Mouse (Mus musculus) lung, postnatal 36 days (tissue): ENCODE data around the gene Trmt1.
"Not testable (repeated sequence)": the region's sequence is repeated elsewhere in the genome, so short reads cannot be mapped to it uniquely, and the experiment has no call there.

Source experiments
- DNase-seq: peaks from one replicate; pipeline ENCODE4 v3.0.0; 2022; ENCODE audit warnings: mixed read lengths

Gene Trmt1

DNA sequence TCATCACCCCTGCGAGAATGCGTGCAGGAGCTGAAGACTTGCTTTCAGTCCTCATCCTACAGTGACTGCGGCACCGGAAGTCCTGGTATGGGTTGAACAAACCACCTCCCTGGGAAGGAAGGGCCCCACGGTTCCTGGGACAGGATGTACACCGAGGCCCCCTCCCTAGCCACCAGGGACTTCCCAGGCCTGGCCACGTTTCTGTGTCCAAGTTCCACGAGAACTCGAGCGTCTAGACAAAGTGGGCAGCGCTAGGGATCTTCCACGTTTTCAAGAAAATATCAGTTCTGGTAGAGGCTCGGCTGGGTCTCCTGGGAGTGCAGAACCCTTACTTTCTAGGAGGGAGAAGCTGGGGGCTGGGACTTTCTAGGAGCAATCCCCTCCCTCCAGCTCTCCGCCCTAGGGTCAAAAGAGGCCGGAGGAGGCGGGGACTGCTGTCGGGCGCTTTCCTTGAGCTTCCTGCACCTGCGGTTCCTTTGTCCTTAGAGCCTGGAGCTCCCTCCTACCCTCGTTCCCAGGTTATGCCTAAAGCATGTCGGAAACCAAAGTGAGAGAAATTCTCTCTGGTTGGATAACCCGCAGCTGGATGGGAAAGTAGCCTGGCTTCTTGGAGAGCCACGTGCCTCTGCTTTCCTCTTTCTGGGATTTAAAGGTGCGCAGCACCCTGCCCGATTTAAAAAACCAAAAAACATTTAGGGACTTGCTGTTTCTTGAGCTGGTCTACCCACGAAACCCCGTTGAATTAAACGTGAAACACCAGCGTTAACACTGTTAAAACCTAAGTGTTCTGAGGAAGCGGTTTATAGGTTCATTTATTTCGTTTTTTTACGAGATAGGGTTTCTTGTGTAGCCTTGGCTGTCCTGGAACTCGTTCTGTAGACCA lies 25.9 kb upstream of the Trmt1 start:
- DNase-seq = peak; percentile 87

DNA sequence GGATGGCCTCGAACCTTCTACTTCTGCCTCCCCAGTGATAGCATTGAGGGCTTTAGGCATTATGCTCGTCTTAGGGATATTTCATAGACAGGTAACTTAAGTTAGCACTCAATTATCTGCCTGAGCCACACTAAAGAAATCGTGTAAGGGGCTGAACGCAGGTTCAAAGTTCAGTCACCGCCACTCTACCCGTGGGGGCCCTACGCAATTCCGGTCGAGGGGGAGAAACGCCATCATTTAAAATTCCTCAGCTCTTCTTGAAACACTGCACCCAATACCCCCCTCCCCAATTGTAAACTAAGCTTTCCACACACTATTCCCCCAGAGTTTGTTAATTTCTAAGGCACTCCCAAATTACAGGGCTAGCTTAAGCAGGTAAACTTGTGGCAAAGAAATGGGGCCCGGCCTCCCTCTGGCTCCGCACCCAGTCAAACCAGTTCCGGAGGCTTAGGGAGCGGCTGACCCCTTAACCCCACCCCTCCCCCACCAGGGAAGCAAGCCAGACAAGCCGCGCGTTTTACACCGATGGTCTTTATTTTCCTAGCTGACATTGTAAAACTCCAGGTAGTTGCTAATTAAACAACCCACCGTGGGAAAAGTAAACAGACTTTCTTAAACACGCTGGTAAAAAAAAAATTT lies 25.2 kb upstream of the Trmt1 start:
- DNase-seq = peak; percentile 86

DNA sequence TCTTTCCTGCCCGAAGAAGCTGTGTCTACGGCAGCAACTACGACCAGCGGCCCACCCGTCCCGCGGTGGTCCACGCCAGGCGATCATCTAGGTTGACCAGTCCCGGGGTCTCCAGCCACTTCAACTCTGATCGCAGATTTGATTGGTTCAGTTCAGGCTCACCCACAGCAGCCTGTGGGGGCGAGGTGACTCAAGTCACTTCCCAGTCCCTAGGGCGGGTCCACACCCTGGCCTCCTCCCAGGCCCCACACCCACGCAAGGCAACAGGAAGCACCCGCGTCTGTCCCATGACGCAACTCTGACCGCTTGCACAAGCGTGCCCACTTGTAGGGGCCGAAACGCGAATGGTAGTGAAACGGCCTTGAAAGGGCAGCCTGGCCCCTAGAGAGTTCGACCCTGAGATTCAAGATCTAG lies 24.6 kb upstream of the Trmt1 start:
- DNase-seq = peak; percentile 98

DNA sequence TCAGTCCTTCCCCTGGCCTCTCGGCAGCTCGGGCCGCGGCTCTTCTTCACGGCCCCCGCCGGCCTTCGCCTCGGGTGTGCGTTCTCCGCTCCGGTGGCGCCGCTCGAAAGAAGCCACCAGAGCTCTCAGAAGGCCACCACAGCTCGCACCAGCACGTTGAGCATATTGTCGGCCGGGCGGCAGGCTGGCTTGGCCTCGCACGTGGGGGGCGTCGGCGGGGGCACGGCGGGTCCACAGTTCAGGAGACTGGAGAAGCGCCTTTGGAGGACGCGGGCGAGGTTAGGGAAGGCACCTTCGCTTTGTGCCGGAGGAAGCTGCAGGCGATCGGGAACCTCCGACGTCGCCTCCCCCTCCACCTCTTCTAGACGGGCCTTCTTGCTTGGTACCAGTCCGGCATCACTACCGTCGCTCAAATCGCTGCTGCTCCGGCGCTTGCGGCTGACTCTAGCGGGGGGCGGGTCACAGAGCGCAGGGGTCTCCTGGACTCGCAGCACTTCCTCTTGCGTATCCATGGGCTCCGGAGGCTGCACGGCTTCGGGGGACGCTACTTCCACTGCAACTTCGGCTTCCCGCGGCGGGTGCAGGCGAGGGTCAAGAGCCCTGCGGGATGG lies 24.0 kb upstream of the Trmt1 start:
- peak; percentile 35 for DNase-seq

DNA sequence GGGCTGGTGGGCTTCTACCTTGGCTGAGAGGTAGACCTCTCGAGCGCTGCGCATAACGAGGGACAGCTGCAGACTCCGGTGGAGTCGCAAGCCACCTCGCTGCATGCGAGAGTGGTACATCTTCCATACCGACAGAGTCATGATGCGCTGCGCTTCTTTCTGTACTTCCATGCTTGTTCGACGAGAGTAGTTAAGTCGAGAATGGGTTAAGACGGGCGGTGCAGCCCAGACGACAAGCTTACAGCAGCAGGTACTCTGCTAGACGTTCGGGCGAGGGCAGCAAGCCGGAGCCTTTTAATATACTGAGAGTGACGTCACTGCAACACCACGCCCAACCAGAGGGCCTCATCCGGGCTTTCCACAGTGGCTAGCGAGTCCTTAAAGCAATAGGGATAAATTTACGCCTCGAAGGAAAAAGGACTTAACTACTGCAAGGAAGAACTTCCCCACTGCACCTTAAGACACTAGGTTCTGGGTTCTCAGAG lies 23.5 kb upstream of the Trmt1 start, which contains the start of gene Ier2:
TSS of gene Ier2 (minus strand) at position 272 of the 485 bp plus-strand sequence.
- DNase-seq = peak; percentile 98

DNA sequence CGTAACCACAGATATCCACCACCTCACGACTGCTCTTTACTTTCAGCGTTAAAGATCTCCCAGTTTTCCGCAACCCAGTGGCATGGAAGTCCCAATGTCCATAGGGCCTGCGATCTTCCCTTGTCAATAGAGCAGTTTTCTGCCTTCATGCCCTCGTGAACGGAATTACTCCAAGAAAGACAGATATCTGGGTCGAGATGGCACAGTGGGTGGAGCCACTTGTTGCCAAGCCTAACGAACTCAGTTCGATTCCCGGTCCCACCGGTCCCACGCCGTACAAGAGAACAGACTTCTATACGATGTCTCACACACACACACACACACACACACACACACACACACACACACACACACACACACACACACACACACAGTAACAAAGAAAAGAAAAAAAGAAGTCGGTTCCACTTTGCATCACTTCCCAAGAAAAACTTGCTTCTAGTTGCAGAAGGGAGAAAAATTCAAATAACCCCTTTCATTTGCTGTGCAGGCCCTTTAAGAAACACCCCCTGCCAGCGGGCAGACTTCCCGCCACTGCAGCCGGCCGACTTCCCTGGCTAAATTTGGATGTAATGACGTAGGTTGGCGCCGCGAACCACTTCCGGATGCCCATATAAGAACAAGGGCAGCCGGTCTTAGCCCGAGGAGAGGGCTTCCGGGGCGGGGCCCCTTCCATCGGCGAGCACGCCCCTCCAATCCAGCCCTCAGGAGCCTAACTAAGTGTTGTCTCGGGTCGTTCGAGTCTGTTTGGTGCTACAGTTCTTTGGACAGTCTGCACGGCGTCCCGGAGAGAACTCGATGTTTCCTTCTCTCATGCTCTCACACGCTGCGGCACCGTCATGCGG lies 22.4 kb upstream of the Trmt1 start:
- DNase-seq = peak; percentile 99

DNA sequence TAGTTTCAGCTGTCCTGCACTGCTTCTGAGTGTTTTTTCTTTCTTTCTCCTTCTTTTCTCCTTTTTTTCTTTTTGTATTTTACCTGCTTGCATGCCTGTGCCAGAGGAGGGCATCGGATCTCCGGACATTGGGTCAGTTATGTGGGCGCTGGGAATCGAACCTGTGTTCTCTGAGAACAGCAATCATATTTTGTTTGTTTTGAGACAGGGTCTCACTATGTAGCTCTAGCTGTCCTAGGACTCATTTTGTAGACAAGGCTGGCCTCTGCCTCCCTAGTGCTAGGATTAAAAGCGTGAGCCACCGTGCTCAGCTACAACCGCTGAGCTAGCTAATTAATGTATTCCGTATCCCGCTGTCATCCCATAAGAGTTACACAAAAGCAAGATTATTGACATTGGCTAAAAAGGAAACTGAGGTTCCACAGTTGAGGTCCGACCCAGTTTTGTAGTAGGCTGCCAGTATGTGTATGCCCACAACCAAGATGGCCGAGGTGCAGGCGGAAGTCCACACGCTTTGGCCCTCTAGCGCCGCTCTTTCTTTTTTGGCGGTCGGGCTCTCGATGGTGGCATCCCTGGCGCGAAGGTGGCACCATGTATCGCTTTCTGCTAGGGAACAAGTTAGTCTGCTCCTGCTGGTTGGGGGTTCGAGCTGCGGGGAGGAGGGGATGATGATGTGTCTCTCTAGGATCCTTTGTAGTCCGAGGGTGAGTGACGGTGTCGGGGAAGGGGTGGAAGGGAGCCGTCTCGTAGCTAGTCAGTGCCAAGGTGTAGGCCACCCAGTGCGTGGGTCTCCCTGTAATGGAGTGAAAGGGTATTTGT lies 21.3 kb upstream of the Trmt1 start:
- DNase-seq = peak; percentile 90

DNA sequence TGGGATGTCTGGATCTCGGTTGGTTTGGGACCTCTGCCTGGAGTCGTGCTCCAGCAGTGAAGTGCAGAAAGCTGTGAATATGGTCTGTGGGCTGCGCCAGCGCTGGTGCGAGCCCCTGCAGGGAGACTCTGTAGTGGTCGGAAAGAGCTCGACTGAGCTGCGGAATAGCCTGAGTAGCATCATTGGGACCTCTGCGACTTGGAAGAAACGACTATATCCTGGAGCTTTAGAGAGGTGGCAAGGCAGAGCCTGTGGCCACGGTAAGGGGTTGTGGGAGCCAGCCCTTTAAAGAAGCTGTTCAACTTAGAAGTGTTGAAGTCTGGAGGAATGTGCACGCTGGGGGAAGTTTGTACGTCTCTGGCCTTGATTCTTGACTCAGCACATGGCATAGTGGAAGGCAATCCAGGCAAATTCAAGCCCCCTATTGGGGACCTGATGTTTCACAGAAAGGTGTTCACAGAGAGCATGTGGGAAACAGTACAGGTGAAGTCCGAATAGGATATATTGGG lies 20.7 kb upstream of the Trmt1 start:
- no peak for DNase-seq

DNA sequence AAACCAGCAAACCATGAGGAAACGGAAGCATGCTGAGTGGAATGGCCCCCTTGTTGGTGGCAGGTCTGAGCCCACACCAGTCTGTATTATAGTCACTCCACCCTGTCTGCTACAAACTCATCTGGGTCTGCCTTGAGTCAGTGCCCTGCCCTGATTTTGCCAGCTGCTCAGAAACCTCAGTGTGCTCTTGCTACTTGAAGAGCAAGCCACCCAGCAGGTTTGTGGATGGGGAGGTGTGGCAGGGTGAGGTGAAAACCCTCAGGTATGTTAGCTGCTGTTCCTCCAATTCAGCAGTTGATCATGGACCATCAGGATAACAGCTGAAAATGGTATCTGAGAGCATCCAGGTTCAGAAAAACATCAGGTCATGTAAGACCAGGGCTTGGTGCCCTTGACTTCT lies 18.0 kb upstream of the Trmt1 start:
- DNase-seq = no peak

DNA sequence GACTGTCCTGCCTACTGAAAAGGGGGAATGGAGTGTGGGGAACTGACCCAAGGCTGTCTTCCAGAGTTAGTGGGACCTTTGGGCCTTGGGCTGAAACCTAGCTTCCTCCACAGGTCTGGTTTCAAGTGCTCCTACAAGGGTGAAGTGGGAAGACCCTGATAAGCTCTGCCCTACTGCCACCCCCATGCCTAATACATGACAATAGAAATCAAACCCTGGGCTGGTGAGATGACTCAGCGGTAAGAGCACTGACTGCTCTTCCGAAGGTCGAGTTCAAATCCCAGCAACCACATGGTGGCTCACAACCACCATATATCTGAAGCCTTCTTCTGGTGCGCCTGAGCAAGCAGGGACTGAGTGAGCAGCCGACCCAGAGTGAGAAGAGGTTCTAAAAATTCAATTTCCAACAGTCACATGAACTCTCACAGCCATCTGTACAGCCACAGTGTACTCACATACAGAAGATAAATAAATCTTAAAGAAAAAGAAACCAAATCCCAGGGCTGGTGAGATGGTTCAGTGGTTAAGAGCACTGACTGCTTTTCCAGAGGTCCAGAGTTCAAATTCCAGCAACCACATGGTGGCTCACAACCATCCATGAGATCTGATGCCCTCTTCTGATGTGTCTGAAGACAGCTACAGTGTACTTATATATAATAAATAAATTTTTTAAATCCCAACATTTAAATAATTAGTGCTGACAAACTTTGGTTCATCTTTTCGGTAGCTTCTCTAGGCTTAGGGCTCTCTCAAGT lies 17.2 kb upstream of the Trmt1 start:
- DNase-seq = no peak

DNA sequence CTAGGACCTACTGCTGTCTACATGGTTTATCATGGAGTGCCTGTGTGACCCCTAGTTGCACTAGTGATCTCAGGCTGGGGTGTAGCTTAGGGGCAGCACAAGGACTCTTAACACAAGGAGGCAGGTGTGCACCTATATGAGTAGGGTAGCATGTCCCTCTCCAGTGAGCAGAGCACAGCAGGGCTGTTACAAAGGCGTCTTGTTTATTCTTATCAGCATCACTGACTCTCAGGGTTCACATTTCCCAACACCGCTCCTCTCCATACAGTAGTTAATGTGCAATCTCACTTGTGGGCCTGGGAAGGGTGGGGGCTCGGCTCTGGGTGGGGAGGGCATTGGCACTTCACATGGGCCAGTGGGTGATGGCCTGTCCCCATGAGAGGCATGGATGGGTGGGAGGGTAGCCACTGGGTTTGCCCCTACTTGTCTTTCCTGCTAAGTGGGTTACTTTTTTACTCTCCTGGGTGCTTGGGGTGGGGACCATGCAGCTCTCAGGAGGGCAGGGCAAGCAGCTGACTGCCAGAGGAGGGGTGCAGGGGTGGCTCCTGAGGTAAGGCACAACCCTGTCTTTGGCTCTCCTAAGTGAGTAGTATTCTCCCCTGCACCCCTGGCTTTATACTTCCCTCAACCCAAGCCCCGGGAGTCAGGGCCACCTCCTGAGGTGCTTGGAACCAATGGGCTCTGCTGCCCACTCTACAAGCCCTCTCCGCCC lies 15.7 kb upstream of the Trmt1 start:
- not testable (repeated sequence) for DNase-seq

DNA sequence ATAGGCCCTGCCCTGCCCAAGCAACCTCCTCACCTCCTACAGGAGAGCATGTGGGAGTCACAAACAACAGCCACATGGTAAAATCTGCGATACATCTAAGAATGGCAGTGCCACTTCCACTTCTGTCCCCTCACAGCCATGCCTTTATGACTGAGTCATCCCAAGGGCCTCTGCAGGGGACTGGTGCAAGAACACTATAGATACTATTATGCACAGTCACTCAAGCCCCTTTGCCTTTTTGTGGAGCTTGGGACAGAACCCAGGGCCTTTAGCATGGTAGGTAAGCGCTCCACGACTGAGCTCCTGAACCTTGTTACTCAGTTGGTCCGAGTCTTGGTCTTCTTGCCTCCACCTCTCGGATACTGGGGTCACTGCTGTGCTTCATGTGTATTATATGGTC lies 8.8 kb upstream of the Trmt1 start:
- DNase-seq = no peak

DNA sequence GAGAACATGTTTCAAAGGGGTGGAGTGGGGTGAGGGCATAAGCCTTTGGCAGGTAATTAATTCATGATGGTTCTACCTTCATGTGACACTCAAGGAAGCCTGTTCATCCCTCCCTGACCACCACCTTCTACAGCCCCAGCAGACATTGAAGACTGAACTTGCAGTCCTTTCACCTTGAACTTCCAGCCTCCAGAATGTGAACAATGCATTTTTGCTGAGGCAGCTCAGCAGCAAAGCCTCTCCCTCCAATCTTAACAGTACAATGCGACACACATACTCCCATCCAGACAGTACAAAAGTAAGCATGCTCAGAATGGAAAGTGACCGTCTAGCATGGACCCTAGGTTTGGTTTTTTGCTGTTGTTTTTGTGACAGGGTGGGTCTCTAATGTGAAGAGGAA lies 4.6 kb upstream of the Trmt1 start:
- DNase-seq = no peak

DNA sequence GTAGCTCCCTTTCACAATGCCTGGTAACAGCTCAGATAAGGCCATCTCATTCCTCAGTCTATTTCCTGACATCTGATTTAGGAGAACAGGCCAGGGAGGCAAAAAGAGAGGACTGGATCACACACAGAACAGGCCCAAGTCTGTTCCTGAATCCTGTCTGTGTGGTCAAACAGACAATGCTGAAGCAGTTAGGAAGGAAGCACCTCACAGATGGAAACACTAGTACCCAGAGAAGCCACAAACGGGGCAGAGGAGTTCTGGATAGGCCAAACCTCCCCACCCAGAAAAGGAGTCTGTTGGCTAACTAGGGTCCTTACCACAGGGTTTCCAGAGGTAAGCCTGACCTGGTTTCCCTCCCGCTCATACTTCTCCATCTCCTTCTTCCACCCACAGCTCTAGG lies 3.9 kb upstream of the Trmt1 start:
- no peak for DNase-seq

DNA sequence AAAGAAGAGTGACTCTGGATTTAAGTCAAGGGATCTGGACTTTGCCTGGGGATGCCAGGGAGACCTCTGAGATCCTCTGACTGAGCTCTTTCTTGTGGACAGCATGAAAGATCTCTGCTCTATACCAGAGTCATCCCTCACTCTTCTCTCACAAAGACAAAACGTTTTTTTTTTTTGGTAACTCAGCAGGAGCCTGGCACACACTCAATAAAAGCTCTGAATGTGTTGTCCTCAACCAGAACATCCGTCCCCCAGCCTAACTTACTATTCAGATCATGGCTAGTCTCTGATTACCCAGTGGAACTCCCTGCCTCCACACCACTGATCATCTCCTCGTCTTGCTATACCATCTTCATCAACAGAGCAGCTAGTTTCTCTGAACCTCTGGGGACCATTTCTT lies 1.6 kb upstream of the Trmt1 start:
- no peak for DNase-seq

DNA sequence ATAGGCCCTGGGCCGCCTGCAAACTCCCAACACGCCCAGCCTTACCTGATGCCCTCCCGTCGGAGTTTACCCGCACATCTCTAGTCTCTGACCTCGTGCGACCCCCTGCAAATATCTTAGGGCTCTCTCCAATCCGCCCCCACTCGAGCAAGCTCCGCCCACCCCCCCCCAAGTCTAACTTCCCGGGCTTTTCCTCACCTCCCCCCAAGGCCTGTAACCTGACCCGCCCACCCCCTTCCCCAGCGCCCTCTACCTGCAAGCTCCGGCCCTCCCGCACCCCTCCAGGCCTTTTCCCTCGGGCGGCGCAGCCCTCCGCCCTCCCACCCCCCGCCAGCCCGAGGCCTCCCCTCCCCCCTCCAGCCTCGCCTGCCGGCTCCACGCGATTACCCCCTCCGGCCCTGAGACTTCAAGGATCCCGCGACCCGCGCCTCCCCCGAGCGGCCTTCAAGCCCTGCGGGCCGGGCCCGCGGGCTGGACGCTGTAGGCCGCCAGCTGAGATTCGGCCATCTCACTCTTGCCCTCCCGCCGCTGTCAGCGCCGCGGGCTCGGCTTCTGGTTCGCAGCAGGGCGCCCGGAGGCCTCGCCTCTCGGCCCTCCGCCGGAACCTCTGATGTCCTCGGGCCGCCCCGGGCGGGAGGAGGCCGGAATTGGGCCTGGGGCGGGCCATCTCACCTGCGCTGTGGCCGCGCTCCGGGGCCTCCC lies 1.0 kb downstream of the Trmt1 start:
- DNase-seq = no peak

DNA sequence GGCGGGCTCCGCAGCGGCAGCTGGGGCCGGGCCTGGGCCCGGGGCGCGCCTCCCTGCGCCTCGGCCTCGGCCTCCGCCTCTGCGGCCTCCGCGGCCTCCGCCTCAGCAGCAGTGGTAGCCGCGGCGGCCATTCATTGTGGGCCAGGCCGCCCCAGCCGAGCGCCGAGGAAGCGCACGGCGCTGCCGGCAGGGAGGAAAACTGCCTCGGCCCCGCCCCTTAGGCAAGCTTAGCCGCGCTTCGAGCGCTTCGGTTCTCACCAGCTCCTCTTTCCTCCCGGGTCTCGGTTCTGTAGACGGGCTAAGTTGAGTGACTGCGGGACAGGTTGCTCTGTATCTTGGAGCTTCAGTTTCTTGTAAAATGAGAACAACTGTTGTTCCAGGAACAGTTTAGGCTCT lies 1.6 kb downstream of the Trmt1 start, which contains the start of gene Nacc1:
TSS of gene Nacc1 (minus strand) at position 158 of the 396 bp plus-strand sequence.
- peak; percentile 91 for DNase-seq

DNA sequence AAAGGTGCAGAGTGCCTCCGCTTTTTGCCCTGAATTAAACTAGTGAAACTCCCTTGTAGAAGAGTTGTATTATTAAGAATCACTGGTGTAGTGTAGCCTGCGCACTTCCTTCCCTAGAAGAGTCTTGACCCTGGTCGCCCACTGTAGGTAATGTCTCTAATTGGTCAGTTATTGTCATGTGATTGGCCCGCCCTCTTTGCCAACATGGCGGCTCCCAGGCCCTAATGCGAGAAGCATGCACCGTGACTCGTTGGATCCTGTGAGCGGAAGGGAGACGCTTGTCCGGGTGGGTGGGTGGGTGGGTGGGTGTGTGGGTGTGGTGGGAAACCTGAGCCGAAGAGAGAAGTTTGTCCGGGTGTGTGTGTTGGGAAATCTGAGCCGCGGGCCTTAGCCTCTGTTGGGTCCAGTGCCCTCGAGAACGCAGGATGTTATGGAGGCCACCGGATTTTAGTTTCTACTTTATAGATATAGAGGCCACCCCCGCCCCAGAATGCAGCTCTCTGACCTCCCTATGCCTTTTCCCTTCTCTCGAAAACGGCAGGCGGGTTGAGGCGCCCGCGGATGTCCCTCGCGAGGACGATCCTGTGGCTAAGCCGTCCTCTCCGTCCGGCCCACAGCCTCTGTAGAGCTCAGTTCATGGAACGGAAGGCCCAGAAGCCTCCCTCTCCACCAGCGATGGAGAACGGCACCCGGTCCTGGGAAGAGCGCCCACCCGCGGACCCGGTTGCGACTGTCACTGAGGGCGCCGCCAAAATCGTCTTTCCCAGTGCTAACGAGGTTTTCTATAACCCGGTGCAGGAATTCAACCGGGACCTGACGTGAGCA lies 3.2 kb downstream of the Trmt1 start:
- peak; percentile 97 for DNase-seq
